Mouse (Mus musculus) forebrain, postnatal 0 days (tissue): ENCODE results near the gene Zfp853. TPM values are rescaled to one million over a fixed set of nuclear protein-coding genes. Genes with fewer than 3 reads are reported as not detected.

Experiments
- ATAC-seq: fragments of 200-750 bp; cut with Nextera tagmentation; 2 replicates; pipeline ENCODE4 v1.8.0; 2017; ENCODE audit warnings: mild to moderate bottlenecking, moderate library complexity
- DNase-seq: peaks from one replicate; pipeline ENCODE4 v3.0.0-alpha.2; 2015
- H3K27ac ChIP-seq: fragments of 300-500 bp; sonication (generic); 2 replicates; pipeline ENCODE4 v1.5.1; 2014; ENCODE audit warnings: low read depth, mild to moderate bottlenecking, antibody characterized with exemption, low read length, moderate library complexity, mixed read lengths
- H3K27me3 ChIP-seq: fragments of 300-500 bp; sonication (generic); 2 replicates; pipeline ENCODE4 v1.6.1; 2014; ENCODE audit warnings: mild to moderate bottlenecking, low read length, mixed read lengths; ENCODE audit not compliant: insufficient read depth
- H3K36me3 ChIP-seq: fragments of 300-500 bp; sonication (generic); 2 replicates; pipeline ENCODE4 v1.6.1; 2014; ENCODE audit warnings: mild to moderate bottlenecking, moderate library complexity; ENCODE audit not compliant: insufficient read depth
- H3K4me1 ChIP-seq: fragments of 300-500 bp; sonication (generic); 2 replicates; pipeline ENCODE4 v1.6.1; 2014; ENCODE audit warnings: antibody characterized with exemption; ENCODE audit not compliant: insufficient read depth
- H3K4me2 ChIP-seq: fragments of 300-500 bp; sonication (generic); 2 replicates; pipeline ENCODE4 v1.6.1; 2014; ENCODE audit warnings: low read depth, mild to moderate bottlenecking, moderate library complexity
- H3K4me3 ChIP-seq: fragments of 300-500 bp; sonication (generic); 2 replicates; pipeline ENCODE4 v1.5.1; 2014; ENCODE audit warnings: low read depth, low read length, mixed read lengths
- H3K9ac ChIP-seq: fragments of 300-500 bp; sonication (generic); 2 replicates; pipeline ENCODE4 v1.6.1; 2014; ENCODE audit warnings: mild to moderate bottlenecking
- H3K9me3 ChIP-seq: fragments of 300-500 bp; sonication (generic); 2 replicates; pipeline ENCODE4 v1.6.1; 2016; ENCODE audit warnings: low read length
- CTCF ChIP-seq: sonication (generic); IDR thresholded peaks from 2 replicates; pipeline ENCODE4 v1.5.1; 2016; ENCODE audit warnings: antibody characterized with exemption, control low read depth, low read depth
- WGBS: fragments of 180-500 bp; shearing (Covaris S2); extraction: QIAGEN DNeasy Blood & Tissue Kit; methylation state at CpG from one replicate; pipeline ENCODE4 v1.1.7; 2014; 5-methylcytosine and 5-hydroxymethylcytosine counted together
- polyA plus RNA-seq: library from polyadenylated mRNA; unstranded; fragments of >200 nt; fragmentation: Nextera tagmentation; extraction: Ambion mirVana; gene quantifications from 2 replicates; pipeline ENCODE4 v1.2.1, GENCODE M21; 2015
- total RNA-seq: library from RNA; depleted of rRNA; stranded (reverse); fragments of >200 nt; gene quantifications from 2 replicates; pipeline ENCODE4 v1.2.3, GENCODE M21; 2014; rRNA removed

The Zfp853 gene
- total and polyA plus RNA-seq, 2 experiments from 2014 or later, result 0.23 to 16.5 TPM

DNA sequence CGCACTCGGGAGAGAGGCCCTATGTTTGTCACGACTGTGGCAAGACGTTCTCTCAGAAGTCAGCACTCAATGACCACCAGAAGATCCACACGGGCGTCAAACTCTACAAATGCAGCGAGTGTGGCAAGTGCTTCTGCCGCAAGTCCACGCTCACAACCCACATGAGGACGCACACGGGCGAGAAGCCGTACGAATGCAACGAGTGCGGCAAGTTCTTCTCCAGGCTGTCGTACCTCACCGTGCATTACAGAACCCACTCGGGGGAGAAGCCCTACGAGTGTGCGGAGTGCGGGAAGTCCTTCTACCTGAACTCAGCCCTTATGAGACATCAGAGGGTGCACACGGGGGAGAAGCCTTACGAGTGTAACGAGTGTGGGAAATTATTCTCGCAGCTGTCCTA is 48.5 kb downstream of the Zfp853 start:
- no peaks in the 10 kb centered on the region for H3K4me1 ChIP-seq
- H3K27me3 ChIP-seq, result no peaks in the 10 kb centered on the region
- 95% methylated on average over 26 of the region's 26 CpGs for WGBS
- no peak for TF ChIP-seq CTCF
- H3K4me2 ChIP-seq, result no peak overlapping the region
- no peak overlapping the region for H3K4me3 ChIP-seq
- H3K9ac ChIP-seq, result no peak overlapping the region
- DNase-seq (no peak), ATAC-seq (no peak; the same call in 1 of the 2 replicates)
- H3K9me3 ChIP-seq, result no peaks in the 10 kb centered on the region
- H3K36me3 ChIP-seq, result peaks cover 90% of the 10 kb centered on the region
- H3K27ac ChIP-seq, result no peak overlapping the region

Other genes starting within 250 kb of the Zfp853 start
- gene Rnf216, start 180.6 kb downstream of the Zfp853 start, total RNA-seq, result 35.2 and 41.0 TPM in 2 replicates
- gene Rnf216, start 180.6 kb downstream of the Zfp853 start, polyA plus RNA-seq, result 25.9 and 29.3 TPM in 2 replicates
- not detected in 2 replicates for gene Olfr718-ps1, start 146.0 kb downstream of the Zfp853 start, total RNA-seq
- gene Olfr718-ps1, start 146.0 kb downstream of the Zfp853 start, polyA plus RNA-seq, result not detected in 2 replicates
- 19.9 and 22.6 TPM in 2 replicates for gene Rbak, start 112.8 kb downstream of the Zfp853 start, total RNA-seq
- gene Rbak, start 112.8 kb downstream of the Zfp853 start, polyA plus RNA-seq, result 7.5 and 9.7 TPM in 2 replicates
- gene Spdye4b, start 112.6 kb downstream of the Zfp853 start, total RNA-seq, result 0.62 TPM in 1 of 2 replicates, not detected in the other
- not detected in 2 replicates for gene Spdye4b, start 112.6 kb downstream of the Zfp853 start, polyA plus RNA-seq
- not detected in 2 replicates for gene Spdye4a, start 66.7 kb downstream of the Zfp853 start, total RNA-seq
- not detected in 2 replicates for gene Spdye4a, start 66.7 kb downstream of the Zfp853 start, polyA plus RNA-seq
- 35.2 and 37.1 TPM in 2 replicates for gene Zfp12, start 58.5 kb downstream of the Zfp853 start, total RNA-seq
- 11.9 and 14.0 TPM in 2 replicates for gene Zfp12, start 58.5 kb downstream of the Zfp853 start, polyA plus RNA-seq
- gene Zfp316, start 23.6 kb downstream of the Zfp853 start, total RNA-seq, result 21.5 and 29.8 TPM in 2 replicates
- gene Zfp316, start 23.6 kb downstream of the Zfp853 start, polyA plus RNA-seq, result 5.5 and 7.5 TPM in 2 replicates
- 40.9 and 44.7 TPM in 2 replicates for gene E130309D02Rik, start 21.7 kb upstream of the Zfp853 start, total RNA-seq
- gene E130309D02Rik, start 21.7 kb upstream of the Zfp853 start, polyA plus RNA-seq, result 27.7 and 29.2 TPM in 2 replicates
- 45.1 and 62.6 TPM in 2 replicates for gene Zdhhc4, start 35.6 kb upstream of the Zfp853 start, total RNA-seq
- 94.0 and 97.3 TPM in 2 replicates for gene Zdhhc4, start 35.6 kb upstream of the Zfp853 start, polyA plus RNA-seq
- gene Grid2ip, start 63.7 kb upstream of the Zfp853 start, total RNA-seq, result 1.8 TPM in 2 replicates
- gene Grid2ip, start 63.7 kb upstream of the Zfp853 start, polyA plus RNA-seq, result 0.52 and 0.88 TPM in 2 replicates
- gene Kdelr2, start 110.2 kb upstream of the Zfp853 start, total RNA-seq, result 80.5 and 80.9 TPM in 2 replicates
- gene Kdelr2, start 110.2 kb upstream of the Zfp853 start, polyA plus RNA-seq, result 121 and 125 TPM in 2 replicates
- gene Daglb, start 171.0 kb upstream of the Zfp853 start, total RNA-seq, result 16.5 and 21.3 TPM in 2 replicates
- 14.8 and 19.4 TPM in 2 replicates for gene Daglb, start 171.0 kb upstream of the Zfp853 start, polyA plus RNA-seq
- 175 and 197 TPM in 2 replicates for gene Rac1, start 234.4 kb upstream of the Zfp853 start, total RNA-seq
- gene Rac1, start 234.4 kb upstream of the Zfp853 start, polyA plus RNA-seq, result 481 and 501 TPM in 2 replicates